Mouse (Mus musculus) testis, postnatal 10 days (tissue): ENCODE measurements around the gene Sbk2.

ENCODE experiments used
- DNase-seq: peaks from one replicate; pipeline ENCODE4 v3.0.0; 2021; ENCODE audit warnings: low spot score

Gene Sbk2

DNA sequence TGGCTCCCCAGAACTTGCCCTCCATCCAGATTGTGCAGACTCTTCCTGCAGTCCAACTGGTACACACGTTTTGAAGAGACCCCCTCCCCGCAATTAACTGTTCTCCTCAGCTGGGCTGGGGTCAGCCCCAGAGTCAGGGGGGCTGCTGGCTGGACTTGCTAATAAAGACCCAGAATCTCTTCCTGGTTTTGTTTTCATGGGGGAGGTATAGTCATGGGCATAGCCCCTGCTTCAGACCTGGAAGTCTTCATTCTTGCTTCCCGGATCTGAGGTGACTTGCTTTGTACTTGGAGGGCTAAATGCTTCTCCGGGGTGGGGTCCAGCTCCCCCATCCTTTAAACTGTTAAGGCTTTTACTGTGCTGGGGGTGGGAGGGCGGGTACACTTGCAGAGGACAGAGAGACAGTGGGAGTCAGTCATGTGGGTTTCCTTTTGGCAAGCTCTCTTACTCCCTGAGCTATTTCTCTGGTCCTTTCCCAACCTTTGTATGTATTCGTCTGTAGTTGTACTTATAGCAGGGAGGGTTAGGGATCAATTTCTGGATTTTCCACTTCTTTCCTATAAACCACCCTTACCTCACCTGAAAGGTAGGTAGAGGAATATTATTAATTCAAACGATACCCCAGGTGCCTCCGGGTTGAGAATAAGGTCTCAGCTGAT is 42.3 kb downstream of the Sbk2 start, which contains the start of gene Nat14:
Gene Nat14, plus strand, starts transcription at position 205 of the 659 bp plus-strand sequence.
- DNase-seq, result no peak

DNA sequence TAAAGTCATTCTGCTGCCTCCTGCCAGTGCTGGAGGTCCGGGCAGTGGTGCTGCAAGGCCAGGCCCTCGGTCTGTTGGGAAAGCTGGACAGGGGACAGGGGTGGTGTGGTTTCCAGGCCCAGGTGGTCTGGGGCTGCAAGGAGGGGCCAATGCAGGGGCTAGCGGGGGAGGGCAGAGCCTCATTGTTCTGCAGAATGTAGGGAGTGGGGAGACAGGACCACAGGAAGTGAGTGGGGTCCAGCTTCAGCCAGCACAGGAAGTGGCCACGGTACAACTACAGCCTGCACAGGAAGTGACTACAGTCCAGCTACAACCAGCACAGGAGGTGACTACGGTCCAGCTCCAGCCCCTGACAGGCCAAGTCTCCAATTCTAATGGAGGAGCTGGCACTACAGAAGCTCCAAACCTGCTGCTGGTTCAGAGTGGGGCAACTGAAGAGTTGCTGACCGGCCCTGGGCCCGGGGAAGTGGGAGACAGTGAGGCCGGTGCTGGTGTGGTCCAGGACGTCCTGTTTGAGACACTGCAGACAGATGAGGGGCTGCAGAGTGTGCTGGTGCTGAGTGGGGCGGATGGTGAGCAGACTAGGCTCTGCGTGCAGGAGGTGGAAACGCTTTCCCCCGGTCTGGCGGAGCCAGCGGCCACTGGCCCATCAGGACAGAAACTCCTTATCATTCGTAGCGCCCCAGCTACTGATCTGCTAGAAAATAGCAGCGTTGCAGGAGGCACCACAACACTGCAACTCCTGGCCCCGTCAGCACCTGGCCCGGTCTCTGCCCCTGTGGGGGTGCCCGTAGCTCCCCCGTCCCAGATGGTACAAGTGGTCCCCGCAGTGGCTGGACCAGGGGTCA is 43.0 kb downstream of the Sbk2 start:
- DNase-seq, result no peak

DNA sequence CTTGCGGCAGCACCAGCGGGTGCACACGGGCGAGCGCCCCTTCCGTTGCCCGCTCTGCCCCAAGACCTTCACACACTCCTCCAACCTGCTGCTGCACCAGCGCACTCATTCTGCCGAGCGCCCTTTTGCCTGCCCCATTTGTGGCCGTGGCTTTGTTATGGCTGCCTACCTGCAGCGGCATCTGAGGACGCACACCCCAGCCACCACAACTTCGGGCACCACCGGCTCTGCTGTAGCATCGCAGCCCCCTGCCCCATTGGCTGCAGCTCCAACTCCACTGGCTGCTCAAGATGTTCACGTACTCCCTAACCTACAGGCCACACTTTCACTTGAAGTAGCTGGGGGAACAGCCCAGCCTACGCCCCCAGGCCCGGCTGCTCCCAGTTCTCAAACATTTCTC is 43.7 kb downstream of the Sbk2 start:
- no peak for DNase-seq

DNA sequence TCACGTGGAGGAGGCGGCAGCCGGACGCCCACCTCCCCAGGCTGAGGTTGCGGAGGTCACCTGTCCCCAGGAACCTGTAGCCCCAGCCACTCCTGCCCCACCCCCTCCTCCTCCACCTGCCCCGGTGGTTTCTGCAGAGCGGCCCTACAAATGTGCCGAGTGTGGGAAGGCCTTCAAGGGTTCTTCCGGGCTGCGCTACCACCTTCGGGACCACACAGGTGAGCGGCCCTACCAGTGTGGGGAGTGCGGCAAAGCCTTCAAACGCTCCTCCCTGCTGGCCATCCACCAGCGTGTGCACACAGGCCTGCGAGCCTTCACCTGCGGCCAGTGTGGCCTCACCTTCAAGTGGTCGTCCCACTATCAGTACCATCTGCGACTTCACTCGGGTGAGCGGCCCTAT is 44.2 kb downstream of the Sbk2 start:
- DNase-seq, result no peak

DNA sequence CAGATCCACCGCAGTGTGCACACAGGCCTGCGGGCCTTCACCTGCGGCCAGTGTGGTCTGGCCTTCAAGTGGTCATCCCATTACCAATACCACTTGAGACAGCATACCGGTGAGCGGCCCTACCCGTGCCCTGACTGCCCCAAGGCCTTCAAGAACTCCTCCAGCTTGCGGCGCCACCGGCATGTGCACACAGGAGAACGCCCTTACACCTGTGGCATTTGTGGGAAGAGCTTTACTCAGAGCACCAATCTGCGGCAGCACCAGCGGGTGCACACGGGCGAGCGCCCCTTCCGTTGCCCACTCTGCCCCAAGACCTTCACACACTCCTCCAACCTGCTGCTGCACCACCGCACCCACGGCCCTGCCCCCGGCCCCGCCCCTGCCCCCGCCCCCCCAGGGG is 45.1 kb downstream of the Sbk2 start:
- DNase-seq, result no peak

DNA sequence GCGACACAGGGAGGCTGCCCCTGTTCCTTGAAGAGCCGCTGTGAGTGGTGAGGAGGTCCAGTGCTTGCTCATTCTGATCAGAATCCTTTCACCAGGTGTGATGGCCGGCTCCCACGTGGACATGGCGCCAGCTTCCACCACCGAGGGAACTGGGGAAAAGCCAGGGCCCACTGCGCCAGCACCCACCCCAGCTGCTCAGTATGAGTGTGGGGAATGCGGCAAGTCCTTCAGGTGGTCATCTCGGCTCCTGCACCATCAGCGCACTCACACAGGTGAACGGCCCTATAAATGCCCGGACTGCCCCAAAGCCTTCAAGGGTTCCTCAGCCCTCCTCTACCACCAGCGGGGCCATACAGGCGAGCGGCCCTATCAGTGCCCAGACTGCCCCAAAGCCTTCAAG is 45.5 kb downstream of the Sbk2 start:
- DNase-seq, result no peak

DNA sequence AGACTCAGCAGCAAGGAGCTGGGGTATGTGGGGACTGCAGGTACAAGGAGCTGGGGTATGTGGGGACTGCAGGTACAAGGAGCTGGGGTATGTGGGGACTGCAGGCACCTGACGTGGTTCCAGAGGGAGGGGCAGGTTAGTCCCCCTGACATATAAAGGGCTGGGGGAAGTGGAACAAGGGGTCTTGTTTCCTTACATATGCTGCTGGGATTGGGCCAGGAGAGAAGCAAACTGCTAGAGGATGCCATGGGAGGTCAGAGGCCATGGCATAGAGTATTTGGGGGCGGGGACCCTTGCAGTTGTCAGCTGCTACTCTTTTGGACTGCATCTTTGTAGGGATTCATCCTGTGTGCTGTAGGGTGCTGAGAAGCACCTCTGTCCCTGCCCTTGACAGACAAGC is 46.7 kb downstream of the Sbk2 start:
- DNase-seq, result no peak

DNA sequence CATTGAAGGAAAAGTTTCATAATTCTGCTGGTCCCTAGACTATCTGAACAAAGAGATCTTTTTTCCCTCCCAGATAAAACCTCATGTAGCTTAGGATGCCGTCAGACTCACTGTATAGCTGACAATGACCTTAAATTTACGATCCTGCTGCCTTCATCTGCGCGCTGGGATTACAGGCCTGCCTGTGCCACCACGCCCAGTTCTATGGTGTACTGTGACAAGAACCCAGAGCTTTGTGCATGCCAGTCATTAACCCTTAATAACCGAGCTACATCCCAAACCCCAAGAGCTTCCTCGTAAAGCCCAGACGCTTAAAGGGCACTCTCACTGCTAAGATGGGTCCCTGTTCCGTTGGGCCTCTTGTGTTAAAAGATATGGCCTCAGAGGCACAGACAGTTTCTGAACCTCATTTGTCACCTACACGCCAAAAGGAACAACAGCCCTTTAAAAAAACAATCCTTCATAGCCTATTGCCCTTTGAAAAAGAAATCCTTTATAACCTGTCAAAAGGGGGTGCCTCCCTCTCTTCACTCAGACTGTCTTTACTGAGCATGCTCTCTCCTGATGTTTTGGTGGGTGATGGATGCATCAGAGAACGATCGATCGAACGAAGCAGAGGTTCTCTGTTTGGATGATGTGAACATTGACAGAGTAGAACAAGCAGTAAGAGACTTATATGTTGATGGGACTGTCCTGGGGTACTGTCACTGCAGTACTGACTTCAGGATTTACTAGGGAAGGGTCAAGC is 48.4 kb downstream of the Sbk2 start:
- DNase-seq, result no peak

DNA sequence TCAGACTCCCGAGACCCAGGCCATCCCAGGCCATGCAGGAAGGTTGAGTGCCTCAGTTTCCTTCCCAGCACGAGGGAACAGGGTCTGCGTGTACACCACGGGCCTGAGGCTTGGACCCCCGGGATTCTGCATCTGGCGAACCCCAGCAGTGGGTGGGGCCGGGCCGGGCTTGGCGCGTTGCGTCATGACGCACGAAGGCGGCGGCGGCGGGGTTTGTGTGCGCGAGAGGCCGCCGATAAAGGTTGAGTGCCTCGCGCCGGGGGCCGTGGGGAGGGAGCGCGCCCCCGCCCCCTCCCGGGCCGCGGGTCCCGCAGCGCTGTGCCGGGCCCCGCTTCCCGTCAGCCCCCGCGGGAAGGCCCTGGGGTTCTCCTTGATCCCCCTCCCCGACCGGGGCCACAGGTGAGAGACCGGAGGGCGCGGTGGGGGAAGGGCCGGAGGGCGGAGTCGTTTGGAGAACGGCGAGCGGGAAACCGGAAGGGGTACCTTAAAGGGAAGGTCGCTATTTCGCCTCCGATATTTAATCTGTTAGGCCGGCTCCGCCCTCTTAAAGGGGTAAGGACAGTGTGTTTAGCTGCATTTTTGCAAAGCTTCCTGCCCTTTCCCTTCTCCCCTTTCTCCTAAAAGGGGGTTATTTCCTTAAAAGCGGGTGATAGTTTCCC is 49.1 kb downstream of the Sbk2 start, which contains the start of gene Zfp628:
Gene Zfp628, plus strand, starts transcription at position 211 of the 659 bp plus-strand sequence.
- peak; percentile 96 for DNase-seq

DNA sequence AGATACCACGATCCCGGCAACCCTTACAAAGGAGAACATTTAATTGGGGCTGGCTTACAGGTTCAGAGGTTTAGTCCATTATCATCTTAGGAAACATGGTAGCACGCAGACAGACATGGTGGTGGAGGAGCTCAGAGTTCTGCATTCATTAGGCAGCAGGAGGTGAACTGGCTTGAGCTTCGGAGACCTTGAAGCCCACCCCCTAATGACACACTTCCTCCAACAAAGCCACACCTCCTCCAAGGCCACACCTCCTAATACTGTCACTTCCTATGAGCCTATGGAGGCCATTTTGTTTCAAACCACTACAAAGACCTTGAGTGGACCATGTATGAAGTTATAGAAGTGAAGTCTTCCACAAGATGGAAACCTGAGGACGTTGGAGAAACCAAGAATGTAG is 52.0 kb downstream of the Sbk2 start:
- DNase-seq, result no peak

DNA sequence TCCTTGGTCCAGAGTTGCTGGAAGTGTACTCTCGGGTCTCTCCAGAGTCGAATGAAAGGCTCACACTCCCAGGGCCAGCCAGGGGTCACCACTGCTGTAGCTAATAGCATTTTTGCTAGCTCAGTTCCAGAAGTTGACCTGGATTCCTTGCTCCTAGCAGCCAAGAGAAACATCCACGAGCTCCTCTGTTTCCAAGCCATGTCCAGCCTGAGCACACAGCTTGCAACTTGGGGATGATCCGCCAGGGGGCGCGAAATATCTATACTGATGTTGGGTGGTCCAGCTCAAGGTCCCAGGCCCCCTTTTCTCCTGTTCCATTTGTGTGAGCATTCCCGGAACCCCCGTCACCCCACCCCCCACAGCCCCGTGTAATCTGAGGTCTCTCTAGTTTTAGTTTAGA is 52.6 kb downstream of the Sbk2 start:
- DNase-seq, result peak; percentile 88

DNA sequence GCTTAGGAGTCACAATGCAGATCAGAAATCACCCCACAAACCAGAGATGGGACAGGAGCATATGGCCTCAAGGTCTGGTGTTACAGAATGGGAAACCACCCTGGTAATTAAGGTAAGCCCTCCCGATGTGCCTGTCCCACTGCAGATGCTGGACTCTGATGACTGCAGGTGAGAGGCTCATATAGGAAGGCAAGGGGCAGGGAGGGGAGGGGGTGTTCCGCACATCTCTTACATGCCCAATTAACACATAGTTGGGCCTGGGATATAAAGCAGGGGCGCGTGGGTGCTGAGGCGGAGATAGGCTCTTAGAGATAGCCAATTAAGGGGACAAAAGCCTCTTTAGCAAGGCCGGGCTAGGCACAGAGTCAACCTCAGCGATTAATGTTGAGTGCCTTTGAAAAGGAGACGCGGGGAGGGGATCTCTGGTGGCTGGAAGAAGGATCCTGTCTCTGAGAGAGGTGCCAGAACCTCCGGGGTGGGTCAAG is 57.7 kb downstream of the Sbk2 start, which contains the start of gene Gm36210:
Gene Gm36210, minus strand, starts transcription at position 51 of the 485 bp plus-strand sequence.
- DNase-seq, result no peak

DNA sequence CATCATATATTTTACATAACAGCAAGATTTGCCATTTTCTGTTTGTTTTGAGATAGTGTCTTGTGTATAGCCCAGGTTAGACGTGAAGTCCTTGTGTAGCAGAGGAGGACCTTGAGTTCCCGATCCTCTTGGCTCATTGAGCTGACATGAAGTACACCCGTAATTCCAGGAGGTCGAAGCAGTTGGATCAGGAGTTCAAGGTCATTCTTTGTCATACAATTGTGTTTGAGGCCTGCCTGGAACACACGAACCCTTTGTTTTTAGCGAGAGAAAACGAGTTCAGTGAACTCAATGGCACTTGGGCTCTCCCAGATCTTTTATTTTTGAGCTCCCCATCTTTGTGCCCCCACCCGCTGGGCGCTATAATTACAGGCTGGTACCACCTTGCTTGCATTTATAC is 61.8 kb downstream of the Sbk2 start:
- DNase-seq, result peak; percentile 30

DNA sequence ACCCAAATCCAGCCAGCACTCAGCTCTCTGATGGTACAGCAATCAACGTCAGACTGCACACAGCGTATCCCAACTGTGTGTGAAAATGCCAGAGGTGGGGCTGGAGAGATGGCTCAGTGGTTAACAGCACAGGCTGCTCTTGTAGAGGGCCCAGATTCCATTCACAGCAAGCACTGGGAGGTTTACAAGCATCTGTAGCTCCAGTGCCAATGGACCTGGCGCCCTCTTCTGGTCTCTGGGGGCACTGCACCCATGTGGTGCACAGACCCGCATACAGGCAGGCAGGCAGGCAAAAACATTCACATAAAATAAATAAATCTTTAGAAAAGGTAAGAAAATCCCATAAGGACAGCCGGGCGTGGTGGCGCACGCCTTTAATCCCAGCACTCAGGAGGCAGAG is 63.0 kb downstream of the Sbk2 start:
- peak; percentile 82 for DNase-seq

DNA sequence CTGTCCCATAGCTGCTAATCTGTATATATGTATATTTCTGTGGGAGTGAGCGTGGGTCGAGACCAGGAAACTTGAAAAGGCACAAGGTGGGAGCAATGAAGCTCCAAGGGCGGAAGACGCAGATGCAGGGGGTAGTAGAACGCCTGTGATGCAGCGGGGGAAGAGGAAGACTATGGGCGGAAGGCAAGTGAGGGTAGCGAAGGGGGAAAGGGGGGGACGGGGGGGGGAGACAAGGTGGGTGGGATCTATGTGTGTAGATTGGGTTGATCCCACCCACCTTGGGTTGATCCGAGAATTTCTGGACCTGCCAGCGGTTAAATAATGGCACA is 63.7 kb downstream of the Sbk2 start:
- DNase-seq, result peak; percentile 37

DNA sequence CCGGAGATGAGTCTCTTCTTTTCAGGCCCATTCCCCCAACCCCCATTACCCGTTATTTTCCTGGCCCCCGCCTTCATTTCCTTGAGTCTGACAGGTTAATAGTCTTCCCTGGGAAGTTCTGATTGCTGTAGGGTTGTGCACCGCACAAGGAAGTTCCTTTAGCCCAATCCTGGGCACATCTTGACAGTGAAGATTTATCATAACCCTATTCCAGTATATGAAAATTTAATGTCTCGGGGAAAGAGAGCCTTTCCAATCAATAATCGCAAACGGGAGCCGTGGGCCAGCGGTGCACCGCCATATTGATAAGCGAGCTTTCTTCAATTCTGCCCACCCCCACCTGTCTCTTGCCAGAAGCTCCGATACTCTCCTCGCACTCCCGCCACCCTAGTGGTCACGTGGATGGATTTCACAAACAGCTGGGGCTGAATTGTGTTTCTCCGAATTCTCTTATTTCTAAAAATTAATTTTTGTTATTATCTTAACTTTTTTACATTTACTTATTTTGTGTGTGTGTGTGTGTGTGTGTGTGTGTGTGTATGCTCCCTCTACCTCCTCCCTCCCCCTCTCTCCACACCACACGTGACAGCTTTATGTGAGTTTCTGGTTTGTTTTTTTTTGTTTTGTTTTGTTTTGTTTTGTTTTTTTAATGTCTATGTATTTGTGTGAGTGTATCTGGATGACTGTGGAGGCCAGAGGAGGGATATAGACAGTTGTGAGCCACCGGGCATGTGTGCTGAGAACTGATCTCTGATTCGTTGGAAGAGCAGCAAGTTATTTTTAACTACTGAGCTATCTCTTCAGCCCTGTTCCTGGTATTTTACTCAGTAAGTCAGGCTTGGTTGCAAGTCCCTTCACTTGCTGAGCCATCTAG is 64.3 kb downstream of the Sbk2 start:
- peak; percentile 71 for DNase-seq

DNA sequence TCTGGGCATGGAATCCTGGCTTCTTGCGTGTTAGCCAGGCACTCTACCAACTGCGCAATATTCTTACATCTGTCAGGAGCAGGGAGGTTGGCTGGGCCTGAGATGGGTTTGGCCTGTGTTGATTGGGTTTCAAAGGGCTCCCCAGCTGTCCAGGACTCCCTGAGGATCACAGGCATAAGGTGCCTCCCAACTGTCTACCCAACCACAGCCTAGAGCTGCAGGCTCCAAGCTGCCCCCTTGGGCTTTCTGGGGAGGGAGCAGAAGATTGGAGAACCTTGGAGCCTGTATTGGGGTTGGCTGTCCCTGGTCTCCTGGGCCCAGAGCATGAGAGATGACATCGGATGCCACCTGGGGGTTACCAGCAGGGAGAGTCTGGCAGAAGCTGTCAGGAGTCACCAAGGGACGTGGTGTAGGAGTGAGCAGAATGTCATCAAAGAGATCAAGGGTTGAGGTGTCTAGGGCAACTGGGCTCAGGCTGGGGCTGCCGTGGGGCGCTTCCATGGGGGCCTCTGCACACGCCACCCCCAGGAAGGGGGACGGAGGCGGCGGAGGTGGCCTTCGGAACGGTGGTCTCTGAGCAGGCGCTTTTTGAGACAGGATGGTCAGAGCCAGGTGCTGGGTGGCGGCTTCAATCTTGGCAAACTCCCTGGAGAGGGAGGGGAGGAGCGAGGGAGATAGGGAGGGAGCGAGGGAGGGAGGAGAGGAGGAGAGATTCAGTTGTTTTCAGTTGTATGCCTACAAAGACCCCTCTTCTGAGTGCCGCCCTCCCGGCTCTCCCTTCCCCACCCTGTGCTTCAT is 65.2 kb downstream of the Sbk2 start:
- peak; percentile 65 for DNase-seq

DNA sequence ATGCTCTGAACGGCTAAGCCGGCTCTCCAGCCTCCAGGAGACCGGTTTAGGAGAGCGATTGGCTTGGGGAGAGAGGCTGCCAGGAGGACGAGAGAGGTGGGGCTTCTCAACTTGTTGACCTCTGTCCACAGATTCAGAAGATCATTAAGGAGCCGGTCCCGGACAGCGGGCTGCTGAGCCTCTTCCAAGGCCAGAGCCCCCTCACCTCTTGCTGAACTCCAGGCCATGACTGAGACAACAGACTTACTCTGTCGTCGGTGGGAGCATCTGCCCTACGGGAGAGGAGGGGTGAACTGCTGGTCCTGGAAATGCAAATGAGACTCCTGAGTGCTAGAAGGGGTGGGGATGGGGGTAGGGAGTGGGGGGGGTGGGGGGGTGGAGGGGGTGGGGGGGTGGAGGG is 69.0 kb downstream of the Sbk2 start:
- no peak for DNase-seq
